In the genomic region with DNA sequence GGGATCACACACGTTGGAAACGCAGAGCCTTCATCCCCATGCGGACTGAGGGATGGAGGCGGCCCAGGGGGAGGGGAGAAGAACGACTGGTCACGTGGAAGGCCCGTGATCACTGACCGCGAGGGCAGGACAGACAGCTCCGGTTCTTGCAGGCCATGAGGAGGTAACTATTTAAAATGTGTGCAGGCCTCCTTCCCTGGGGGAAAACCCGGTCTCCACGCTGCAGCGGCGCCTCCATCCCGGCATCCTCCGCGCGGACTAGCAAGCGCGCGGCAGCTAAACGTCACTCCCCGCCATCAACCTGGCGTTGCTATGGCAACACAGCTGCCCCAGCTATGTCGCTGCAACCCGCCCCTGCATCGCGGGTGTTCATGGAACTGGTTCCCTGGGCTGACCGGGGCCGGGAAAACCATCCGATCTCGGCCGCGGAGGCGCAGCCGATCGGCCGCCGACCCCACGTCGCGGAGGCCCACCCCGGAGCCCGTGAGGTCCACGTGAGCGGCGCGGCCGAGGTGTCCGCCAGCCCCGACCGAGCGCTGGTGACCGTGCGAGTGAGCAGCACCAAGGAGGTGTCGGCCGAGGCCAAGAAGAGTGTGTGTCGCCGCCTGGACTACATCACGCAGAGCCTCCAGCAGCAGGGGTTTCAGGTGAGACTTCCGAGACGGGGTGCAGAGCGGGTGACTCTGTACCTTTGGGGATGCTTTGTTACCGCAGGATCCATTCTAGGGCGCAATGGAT, we compare ENCODE assay signal across 8 mouse cellular contexts. TPM values are rescaled to one million over a fixed set of nuclear protein-coding genes. Genes with fewer than 3 reads are reported as not detected.
DNase-seq lines count a peak whose midpoint lies in the region; ATAC-seq and TF ChIP-seq lines count a peak whose summit lies in the region.

No protein-coding gene starts in this region.

- peak; percentile 97 for ATAC-seq in forebrain, embryonic 12.5 days (ENCODE audit: low FRiP score)
- peak; percentile 90 for ATAC-seq in heart, postnatal 0 days (ENCODE audit: insufficient read depth, low read depth)
- ATAC-seq in liver, embryonic 15.5 days (ENCODE audit: insufficient read depth), result peak; percentile 87
- peak; percentile 92 for ATAC-seq in neural tube, embryonic 11.5 days (ENCODE audit: insufficient read depth, low FRiP score, low TSS enrichment)
- peak; percentile 93 for ATAC-seq in stomach, embryonic 16.5 days (ENCODE audit: insufficient read depth, low FRiP score)

- under 1% methylated on average over 65 of the region's 65 CpGs for WGBS in forebrain, embryonic 12.5 days
- under 1% methylated on average over 65 of the region's 65 CpGs for WGBS in heart, postnatal 0 days
- WGBS in liver, embryonic 15.5 days (ENCODE audit: insufficient replicate concordance), result 1% methylated on average over 65 of the region's 65 CpGs
- WGBS in neural tube, embryonic 11.5 days, result under 1% methylated on average over 65 of the region's 65 CpGs
- WGBS in stomach, embryonic 16.5 days, result under 1% methylated on average over 65 of the region's 65 CpGs

- peak overlapping the region; percentile 86 for H3K4me3 ChIP-seq in ES-Bruce4 (ENCODE audit: low read depth, low read length)
- peak overlapping the region; percentile 70 for H3K4me3 ChIP-seq in forebrain, embryonic 12.5 days (replicated peaks)
- peak overlapping the region; percentile 75 for H3K4me3 ChIP-seq in heart, postnatal 0 days (ENCODE audit: low read depth, low read length)
- H3K4me3 ChIP-seq in liver, embryonic 15.5 days (replicated peaks), result peak overlapping the region; percentile 74
- H3K4me3 ChIP-seq in neural tube, embryonic 11.5 days (ENCODE audit: low read depth, low read length), result peak overlapping the region; percentile 71
- peak overlapping the region; percentile 88 for H3K4me3 ChIP-seq in stomach, embryonic 16.5 days (replicated peaks; ENCODE audit: low read length)

- TF ChIP-seq EP300 in ES-Bruce4 (IDR thresholded peaks at IDR 0.05; ENCODE audit: insufficient read depth, low read depth, low read length), result 0 out of 2 replicates have a peak, but pooled peaks have one; percentile 59
- TF ChIP-seq EP300 in heart, postnatal 0 days (IDR thresholded peaks at IDR 0.05; ENCODE audit: low read depth), result no peak

- TF ChIP-seq POLR2A in ES-Bruce4 (IDR thresholded peaks at IDR 0.05; ENCODE audit: insufficient read depth, low read length), result no peak

- peak; percentile 79 for DNase-seq in c-Kit-positive CD71-positive TER-119-positive erythroid progenitor cells, embryonic 14.5 days (ENCODE audit: low spot score)
- peak; percentile 84 for DNase-seq in heart, postnatal 0 days (ENCODE audit: low spot score)
- peak; percentile 92 for DNase-seq in kidney, postnatal 36 days
- DNase-seq in neural tube, embryonic 11.5 days (ENCODE audit: low spot score), result peak; percentile 94

- no peaks in the 10 kb centered on the region for H3K9me3 ChIP-seq in ES-Bruce4 (replicated peaks; ENCODE audit: control insufficient read depth, insufficient read depth, low read length, poor library complexity, severe bottlenecking)
- H3K9me3 ChIP-seq in forebrain, embryonic 12.5 days, result no peaks in the 10 kb centered on the region
- H3K9me3 ChIP-seq in heart, postnatal 0 days (replicated peaks; ENCODE audit: control insufficient read depth, low read length), result no peaks in the 10 kb centered on the region
- H3K9me3 ChIP-seq in liver, embryonic 15.5 days (replicated peaks), result no peaks in the 10 kb centered on the region
- no peaks in the 10 kb centered on the region for H3K9me3 ChIP-seq in neural tube, embryonic 11.5 days (ENCODE audit: control insufficient read depth, low read length)
- no peaks in the 10 kb centered on the region for H3K9me3 ChIP-seq in stomach, embryonic 16.5 days (replicated peaks; ENCODE audit: control insufficient read depth, low read length)

- no peaks in the 10 kb centered on the region for H3K27me3 ChIP-seq in ES-Bruce4 (ENCODE audit: control insufficient read depth, insufficient read depth, low read length, poor library complexity, severe bottlenecking)
- no peaks in the 10 kb centered on the region for H3K27me3 ChIP-seq in forebrain, embryonic 12.5 days
- no peaks in the 10 kb centered on the region for H3K27me3 ChIP-seq in heart, postnatal 0 days (ENCODE audit: control insufficient read depth, insufficient read depth, low read length)
- no peaks in the 10 kb centered on the region for H3K27me3 ChIP-seq in liver, embryonic 15.5 days
- no peaks in the 10 kb centered on the region for H3K27me3 ChIP-seq in neural tube, embryonic 11.5 days (ENCODE audit: control insufficient read depth, insufficient read depth, low read length)
- H3K27me3 ChIP-seq in stomach, embryonic 16.5 days (ENCODE audit: control insufficient read depth, insufficient read depth, low read length), result no peaks in the 10 kb centered on the region

- H3K4me1 ChIP-seq in ES-Bruce4 (ENCODE audit: control insufficient read depth, insufficient read depth, low read length), result no peaks in the 10 kb centered on the region
- H3K4me1 ChIP-seq in forebrain, embryonic 12.5 days, result peaks cover 18% of the 10 kb centered on the region
- no peaks in the 10 kb centered on the region for H3K4me1 ChIP-seq in heart, postnatal 0 days (ENCODE audit: control insufficient read depth, insufficient read depth)
- peaks cover 15% of the 10 kb centered on the region for H3K4me1 ChIP-seq in liver, embryonic 15.5 days (replicated peaks)
- no peaks in the 10 kb centered on the region for H3K4me1 ChIP-seq in neural tube, embryonic 11.5 days (ENCODE audit: control insufficient read depth, insufficient read depth, low read length)
- H3K4me1 ChIP-seq in stomach, embryonic 16.5 days (ENCODE audit: control insufficient read depth, insufficient read depth, low read length), result no peaks in the 10 kb centered on the region

- no peaks in the 10 kb centered on the region for H3K36me3 ChIP-seq in ES-Bruce4 (ENCODE audit: control insufficient read depth, insufficient read depth, low read length, poor library complexity, severe bottlenecking)
- 0 out of 2 replicates have a peak, but pooled peaks cover 9% of the 10 kb centered on the region for H3K36me3 ChIP-seq in forebrain, embryonic 12.5 days (replicated peaks)
- no peaks in the 10 kb centered on the region for H3K36me3 ChIP-seq in heart, postnatal 0 days (replicated peaks; ENCODE audit: control insufficient read depth, insufficient read depth, low read length)
- no peaks in the 10 kb centered on the region for H3K36me3 ChIP-seq in liver, embryonic 15.5 days (replicated peaks)
- no peaks in the 10 kb centered on the region for H3K36me3 ChIP-seq in neural tube, embryonic 11.5 days (ENCODE audit: control insufficient read depth, insufficient read depth, low read length)
- no peaks in the 10 kb centered on the region for H3K36me3 ChIP-seq in stomach, embryonic 16.5 days (ENCODE audit: control insufficient read depth, insufficient read depth, low read length)

- no peak overlapping the region for H3K27ac ChIP-seq in ES-Bruce4 (ENCODE audit: insufficient read depth, low read length)
- peak overlapping the region; percentile 88 for H3K27ac ChIP-seq in forebrain, embryonic 12.5 days
- peak overlapping the region; percentile 56 for H3K27ac ChIP-seq in heart, postnatal 0 days (ENCODE audit: low read depth)
- no peak overlapping the region for H3K27ac ChIP-seq in liver, embryonic 15.5 days (replicated peaks)
- H3K27ac ChIP-seq in neural tube, embryonic 11.5 days (ENCODE audit: low read depth, low read length), result peak overlapping the region; percentile 86
- H3K27ac ChIP-seq in stomach, embryonic 16.5 days (ENCODE audit: low read length), result peak overlapping the region; percentile 75

- H3K4me2 ChIP-seq in forebrain, embryonic 12.5 days, result peak overlapping the region; percentile 62
- peak overlapping the region; percentile 72 for H3K4me2 ChIP-seq in heart, postnatal 0 days (ENCODE audit: low read depth, low read length)
- H3K4me2 ChIP-seq in liver, embryonic 15.5 days, result peak overlapping the region; percentile 95
- H3K4me2 ChIP-seq in neural tube, embryonic 11.5 days (ENCODE audit: low read depth), result peak overlapping the region; percentile 45
- H3K4me2 ChIP-seq in stomach, embryonic 16.5 days (ENCODE audit: low read depth, low read length), result peak overlapping the region; percentile 77

- peak overlapping the region; percentile 69 for H3K9ac ChIP-seq in ES-Bruce4 (ENCODE audit: low read depth, poor library complexity, severe bottlenecking)
- H3K9ac ChIP-seq in forebrain, embryonic 12.5 days, result peak overlapping the region; percentile 78
- peak overlapping the region; percentile 58 for H3K9ac ChIP-seq in heart, postnatal 0 days (replicated peaks; ENCODE audit: low read depth, low read length)
- peak overlapping the region; percentile 58 for H3K9ac ChIP-seq in liver, embryonic 15.5 days
- H3K9ac ChIP-seq in neural tube, embryonic 11.5 days (ENCODE audit: low read length), result peak overlapping the region; percentile 83
- H3K9ac ChIP-seq in stomach, embryonic 16.5 days (ENCODE audit: low read length), result peak overlapping the region; percentile 85

- TF ChIP-seq CTCF in ES-Bruce4 (IDR thresholded peaks at IDR 0.05; ENCODE audit: low read depth, low read length), result no peak
- no peak for TF ChIP-seq CTCF in heart, postnatal 0 days (IDR thresholded peaks at IDR 0.05; ENCODE audit: low read depth)

RNA-seq across cellular contexts. Expression of a gene that starts 0.5 kb away (rescaled TPM):
- 10.3 and 11.5 TPM in 2 replicates for polyA plus RNA-seq in ES-Bruce4 (2011; ENCODE audit: insufficient read depth, insufficient read length, low read depth, missing spikeins)
- 35.2 and 35.9 TPM in 2 replicates for polyA plus RNA-seq in forebrain, embryonic 12.5 days (2016; fragmentation: Nextera tagmentation; extraction: Ambion mirVana)
- total RNA-seq in heart, postnatal 0 days (2014; rRNA removed; ENCODE audit: low replicate concordance), result 9.2 and 12.4 TPM in 2 replicates
- polyA plus RNA-seq in heart, postnatal 0 days (2015; fragmentation: Nextera tagmentation; extraction: Ambion mirVana), result 8.4 and 8.6 TPM in 2 replicates
- 1.0 TPM in 2 replicates for polyA plus RNA-seq in liver, embryonic 15.5 days (2015; fragmentation: Nextera tagmentation; extraction: Ambion mirVana)
- polyA plus RNA-seq in neural tube, embryonic 11.5 days (2014; fragmentation: Nextera tagmentation; extraction: Ambion mirVana), result 27.9 and 28.2 TPM in 2 replicates
- polyA plus RNA-seq in stomach, embryonic 16.5 days (2015; fragmentation: Nextera tagmentation; extraction: Ambion mirVana), result 10.6 and 12.4 TPM in 2 replicates

Comparison
In these comparisons a context has a peak if more than half of its experiments do, and no peak if none do; other contexts are left out.
1. H3K27ac ChIP-seq: peak in forebrain, embryonic 12.5 days (single experiment), heart, postnatal 0 days (single experiment), neural tube, embryonic 11.5 days (single experiment) and stomach, embryonic 16.5 days (single experiment); none in ES-Bruce4 (single experiment) and liver, embryonic 15.5 days (single experiment).
2. H3K4me2 ChIP-seq: peak in every context shown above with its lines; median percentile 95 in liver, embryonic 15.5 days; 77 in stomach, embryonic 16.5 days; 72 in heart, postnatal 0 days; 62 in forebrain, embryonic 12.5 days; 45 in neural tube, embryonic 11.5 days.
3. Peak in every context shown above with its lines, with median percentiles within 50 percentile points of each other: H3K4me3 ChIP-seq, H3K9ac ChIP-seq, DNase-seq and ATAC-seq.